Mouse (Mus musculus): ENCODE measurements around the gene Trpm1.

DNA sequence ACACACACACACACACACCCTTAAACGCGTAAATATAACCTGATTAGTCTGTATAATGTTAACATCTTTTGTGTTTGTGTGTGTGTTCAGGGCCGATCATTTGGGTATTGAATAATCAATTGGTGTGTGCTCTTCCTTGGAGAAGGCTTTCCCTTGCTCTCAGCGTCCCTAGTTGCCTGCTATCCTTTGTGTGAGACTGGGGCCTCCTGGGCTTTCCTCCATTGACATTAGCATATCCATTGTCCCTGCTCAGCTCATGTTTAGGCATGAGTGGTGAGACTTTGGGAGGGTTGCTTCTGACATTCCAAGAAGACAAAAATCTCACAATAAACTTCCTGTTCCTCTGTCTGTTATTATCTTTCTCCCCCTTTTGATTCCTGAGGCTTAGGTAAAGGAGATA is 118.3 kb downstream of the Trpm1 start:
- TF ChIP-seq CTCF (IDR thresholded peaks at IDR 0.05; ENCODE audit: low read depth) (no peak), EP300 (optimal IDR thresholded peaks at IDR 0.05) (no peak)

All from stomach, postnatal 0 days (tissue).